Mouse (Mus musculus) kidney, embryonic 15.5 days (tissue): ENCODE measurements around the gene AY358078. TPM values are rescaled to one million over a fixed set of nuclear protein-coding genes. Genes with fewer than 3 reads are reported as not detected.
"Not testable (repeated sequence)": the region's sequence is repeated elsewhere in the genome, so short reads cannot be mapped to it uniquely, and the experiment has no call there.

Experiments used
- ATAC-seq: fragments of 200-750 bp; cut with Nextera tagmentation; replicated peaks from 2 replicates; pipeline ENCODE4 v1.8.0; 2017; ENCODE audit warnings: moderate TSS enrichment; ENCODE audit not compliant: low FRiP score
- H3K27ac ChIP-seq: fragments of 300-500 bp; sonication (generic); 2 replicates; pipeline ENCODE4 v1.5.1; 2015; ENCODE audit warnings: mild to moderate bottlenecking, inconsistent platforms
- H3K27me3 ChIP-seq: fragments of 300-500 bp; sonication (generic); 2 replicates; pipeline ENCODE4 v1.6.1; 2015; ENCODE audit warnings: inconsistent platforms
- H3K36me3 ChIP-seq: fragments of 300-500 bp; sonication (generic); 2 replicates; pipeline ENCODE4 v1.6.1; 2015; ENCODE audit warnings: inconsistent platforms
- H3K4me1 ChIP-seq: fragments of 300-500 bp; sonication (generic); 2 replicates; pipeline ENCODE4 v1.6.1; 2015; ENCODE audit warnings: inconsistent platforms
- H3K4me2 ChIP-seq: fragments of 300-500 bp; sonication (generic); 2 replicates; pipeline ENCODE4 v1.6.1; 2015; ENCODE audit warnings: moderate library complexity, mild to moderate bottlenecking, inconsistent platforms
- H3K4me3 ChIP-seq: fragments of 300-500 bp; sonication (generic); replicated peaks from 2 replicates; pipeline ENCODE4 v1.5.1; 2015; ENCODE audit warnings: mild to moderate bottlenecking, inconsistent platforms
- H3K9ac ChIP-seq: fragments of 300-500 bp; sonication (generic); 2 replicates; pipeline ENCODE4 v1.6.1; 2015; ENCODE audit warnings: mild to moderate bottlenecking, inconsistent platforms
- H3K9me3 ChIP-seq: fragments of 300-500 bp; sonication (generic); replicated peaks from 2 replicates; pipeline ENCODE4 v1.6.1; 2016; ENCODE audit warnings: inconsistent platforms
- WGBS: fragments of 180-500 bp; shearing (Covaris S2); methylation state at CpG from one replicate; pipeline ENCODE4 v1.1.7; 2015; ENCODE audit warnings: mixed read lengths; 5-methylcytosine and 5-hydroxymethylcytosine counted together
- polyA plus RNA-seq: library from polyadenylated mRNA; unstranded; fragments of >200 nt; fragmentation: Nextera tagmentation; extraction: Ambion mirVana; gene quantifications from 2 replicates; pipeline ENCODE4 v1.2.1, GENCODE M21; 2015

Gene AY358078
- polyA plus RNA-seq, 1 experiment from 2014 or later: not detected

DNA sequence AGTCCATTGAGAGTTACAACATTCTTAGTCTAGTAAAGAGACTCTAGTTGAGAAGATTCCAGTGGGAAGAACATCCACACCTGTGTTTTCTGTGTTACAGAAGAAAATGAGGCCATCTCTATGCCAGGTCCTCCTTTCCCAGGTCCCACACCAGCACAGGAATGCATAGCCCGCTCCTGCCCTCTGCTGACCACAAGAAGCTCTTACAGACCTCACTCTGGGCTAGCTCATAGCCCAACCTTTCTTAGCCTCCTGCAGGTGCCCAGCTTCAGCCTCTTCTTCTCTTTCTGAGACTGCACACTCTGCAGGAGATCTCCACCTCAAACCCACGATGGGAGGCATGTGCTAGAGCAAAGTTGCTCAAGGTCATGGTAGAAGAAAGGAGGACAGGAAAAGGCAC, 38.6 kb downstream of the AY358078 start:
- not testable (repeated sequence) for H3K27me3 ChIP-seq, H3K4me1 ChIP-seq, ATAC-seq, H3K9me3 ChIP-seq, H3K27ac ChIP-seq, H3K36me3 ChIP-seq, H3K4me2 ChIP-seq, H3K9ac ChIP-seq, H3K4me3 ChIP-seq
- WGBS: 43% methylated on average over 2 of the region's 2 CpGs

DNA sequence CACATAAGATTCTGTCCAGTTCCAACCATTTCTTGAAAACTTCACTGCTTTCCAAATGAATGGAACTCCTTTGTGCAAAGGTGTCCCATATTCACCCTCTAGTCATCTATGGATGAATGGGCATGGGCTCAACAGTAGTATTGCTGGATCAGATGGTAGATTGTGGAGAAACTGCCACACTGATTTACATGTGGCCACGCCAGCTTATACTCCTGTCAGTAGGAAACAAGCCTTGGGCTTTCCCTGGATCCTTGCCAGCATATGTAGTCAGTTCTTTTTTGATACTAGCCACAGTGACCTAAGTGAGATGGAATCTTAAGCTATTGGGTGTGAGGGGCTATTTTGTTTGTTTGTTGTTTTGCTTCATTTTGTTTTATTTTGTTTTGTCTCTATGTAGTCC, 42.4 kb downstream of the AY358078 start:
- no peaks in the 10 kb centered on the region for H3K4me1 ChIP-seq
- H3K27ac ChIP-seq: no peak overlapping the region
- H3K9ac ChIP-seq: no peak overlapping the region
- no peak for ATAC-seq
- WGBS: 46% methylated on average over 1 of the region's 1 CpGs
- H3K27me3 ChIP-seq: no peaks in the 10 kb centered on the region
- no peak overlapping the region for H3K4me3 ChIP-seq
- H3K9me3 ChIP-seq: no peaks in the 10 kb centered on the region
- no peak overlapping the region for H3K4me2 ChIP-seq
- H3K36me3 ChIP-seq: no peaks in the 10 kb centered on the region

DNA sequence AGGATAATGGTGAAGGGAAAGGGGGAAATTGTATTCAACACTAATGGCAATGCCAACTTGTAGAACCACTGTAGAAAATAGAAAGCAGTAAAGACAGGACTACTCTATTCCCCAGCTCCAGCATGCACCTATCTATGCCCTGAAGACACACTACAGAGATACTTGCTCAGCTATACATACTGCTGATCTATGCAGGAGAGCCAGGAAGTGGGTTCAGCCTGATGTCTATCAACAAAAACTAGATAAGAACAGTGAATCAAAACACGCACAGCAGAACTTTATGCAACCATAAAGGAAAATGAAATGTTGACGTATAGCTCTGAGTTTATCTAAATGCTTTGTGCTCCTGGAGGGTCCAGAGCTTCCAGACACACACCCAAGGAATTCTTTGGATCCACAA, 42.9 kb downstream of the AY358078 start:
- Histone ChIP-seq H3K4me2 (no peak overlapping the region), H3K4me1 (no peaks in the 10 kb centered on the region), H3K4me3 (no peak overlapping the region), H3K36me3 (no peaks in the 10 kb centered on the region), H3K9me3 (no peaks in the 10 kb centered on the region), H3K27ac (no peak overlapping the region), H3K9ac (no peak overlapping the region), H3K27me3 (no peaks in the 10 kb centered on the region)
- 81% methylated on average over 2 of the region's 2 CpGs for WGBS
- ATAC-seq: no peak

DNA sequence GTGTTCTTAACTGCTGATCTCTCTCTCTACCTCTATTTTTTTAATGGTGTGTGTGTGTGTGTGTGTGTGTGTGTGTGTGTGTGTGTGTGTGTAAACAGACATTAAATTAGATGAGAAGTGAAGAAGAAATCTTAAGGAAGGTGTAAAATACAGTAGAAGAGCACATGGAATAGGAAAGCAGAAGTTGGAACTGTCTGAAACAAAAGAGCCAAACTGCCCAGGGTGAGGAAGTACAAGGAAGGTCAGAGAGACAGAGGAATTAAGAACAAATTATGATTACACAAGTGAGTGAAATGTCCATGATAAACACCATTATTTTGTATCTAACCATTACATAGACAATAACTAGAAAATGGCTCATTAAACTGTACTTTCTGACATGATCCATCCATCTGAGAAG, 44.0 kb downstream of the AY358078 start:
- no peaks in the 10 kb centered on the region for H3K9me3 ChIP-seq
- no peaks in the 10 kb centered on the region for H3K27me3 ChIP-seq
- H3K36me3 ChIP-seq: no peaks in the 10 kb centered on the region
- no peak overlapping the region for H3K4me3 ChIP-seq
- no peaks in the 10 kb centered on the region for H3K4me1 ChIP-seq
- H3K4me2 ChIP-seq: no peak overlapping the region
- ATAC-seq: no peak
- H3K27ac ChIP-seq: no peak overlapping the region
- H3K9ac ChIP-seq: no peak overlapping the region

DNA sequence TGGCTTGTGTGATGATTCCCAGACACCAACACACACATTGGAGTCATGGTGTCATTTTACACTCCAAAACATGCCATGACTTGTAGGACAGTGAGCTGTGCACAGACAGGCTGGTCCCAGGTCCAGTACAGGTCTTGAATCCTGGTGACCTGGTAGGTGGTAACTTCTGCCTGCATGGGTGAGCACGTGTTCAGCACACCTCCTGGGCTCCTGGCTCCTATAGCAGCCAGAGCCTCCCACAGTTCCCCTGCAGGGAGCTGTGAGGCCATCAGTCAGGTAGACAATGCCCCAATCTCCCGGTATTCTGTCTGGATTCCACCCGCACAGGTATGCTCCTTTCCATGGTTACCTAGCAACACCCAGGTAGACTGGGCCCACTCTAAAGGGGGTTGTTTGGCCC, 46.7 kb downstream of the AY358078 start:
- H3K27ac ChIP-seq: no peak overlapping the region
- H3K36me3 ChIP-seq: no peaks in the 10 kb centered on the region
- H3K9me3 ChIP-seq: no peaks in the 10 kb centered on the region
- 69% methylated on average over 3 of the region's 3 CpGs for WGBS
- ATAC-seq: no peak
- no peak overlapping the region for H3K4me2 ChIP-seq
- no peaks in the 10 kb centered on the region for H3K4me1 ChIP-seq
- no peak overlapping the region for H3K4me3 ChIP-seq
- H3K27me3 ChIP-seq: no peaks in the 10 kb centered on the region
- no peak overlapping the region for H3K9ac ChIP-seq

DNA sequence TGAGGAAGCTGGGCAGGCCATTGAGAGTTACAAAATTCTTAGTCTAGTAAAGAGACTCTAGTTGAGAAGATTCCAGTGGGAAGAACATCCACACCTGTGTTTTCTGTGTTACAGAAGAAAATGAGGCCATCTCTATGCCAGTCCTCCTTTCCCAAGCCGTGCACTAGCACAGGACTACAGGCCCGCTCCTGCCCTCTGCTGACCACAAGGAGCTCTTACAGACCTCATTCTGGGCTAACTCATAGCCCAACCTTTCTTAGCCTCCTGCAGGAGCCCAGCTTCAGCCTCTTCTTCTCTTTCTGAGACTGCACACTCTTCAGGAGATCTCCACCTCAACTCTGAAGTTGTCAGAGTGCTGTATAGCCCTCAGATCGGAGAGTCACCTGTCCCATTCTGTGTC, 51.2 kb downstream of the AY358078 start:
- H3K27me3 ChIP-seq, H3K4me2 ChIP-seq, H3K4me3 ChIP-seq, H3K9me3 ChIP-seq, H3K4me1 ChIP-seq, ATAC-seq, H3K27ac ChIP-seq, H3K9ac ChIP-seq, H3K36me3 ChIP-seq: not testable (repeated sequence)
- WGBS: 46% methylated on average over 3 of the region's 3 CpGs

DNA sequence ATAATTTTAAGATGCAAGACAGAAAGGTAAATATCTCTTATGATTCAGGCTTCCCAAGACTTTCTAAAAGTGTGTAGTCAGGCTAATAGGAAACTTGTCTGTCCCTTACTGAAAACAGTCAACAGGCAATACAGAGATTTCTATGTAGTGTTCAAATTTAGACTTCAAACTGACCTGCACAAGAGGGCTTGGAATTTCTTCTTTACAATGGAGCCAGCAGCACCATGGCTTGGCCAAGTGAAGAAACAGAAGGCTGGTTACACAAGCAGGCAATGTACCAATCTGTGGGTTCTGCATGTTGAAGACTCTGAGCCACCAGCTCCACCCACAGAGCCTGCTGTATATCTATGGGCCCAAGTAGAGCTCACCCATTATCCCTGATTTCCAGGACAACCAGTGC, 53.6 kb downstream of the AY358078 start, which contains the start of gene Ear6:
Gene Ear6 (plus strand): TSS at position 301 of the 400 bp plus-strand sequence.
- Histone ChIP-seq H3K4me2 (no peak within 1 kb of the TSS), H3K4me1 (no peaks in the 10 kb centered on the region), H3K9ac (no peak within 1 kb of the TSS), H3K27me3 (no peaks in the 10 kb centered on the region), H3K36me3 (no peaks in the 10 kb centered on the region), H3K4me3 (no peak within 1 kb of the TSS), H3K9me3 (no peaks in the 10 kb centered on the region), H3K27ac (no peak within 1 kb of the TSS)
- ATAC-seq: no peak

DNA sequence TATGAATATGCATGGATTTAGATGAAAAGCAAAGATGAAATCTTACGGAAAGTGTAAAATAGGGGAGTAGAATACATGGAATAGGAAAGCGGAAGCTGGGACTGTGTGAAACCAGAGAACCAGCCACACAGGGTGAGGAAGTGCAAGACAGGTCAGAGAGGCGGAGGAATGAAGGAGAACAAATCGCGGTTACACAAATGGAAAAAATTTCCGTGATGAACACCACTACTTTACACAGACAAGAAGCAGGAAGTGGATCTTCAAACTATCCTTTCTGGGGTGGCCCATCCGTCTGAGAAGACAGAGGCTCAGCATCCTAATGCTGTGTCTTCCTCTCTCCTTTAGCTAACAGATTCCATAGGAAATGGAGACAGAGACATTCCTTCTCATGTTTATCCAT, 55.4 kb downstream of the AY358078 start:
- not testable (repeated sequence) for H3K27me3 ChIP-seq, H3K4me1 ChIP-seq, ATAC-seq, H3K4me3 ChIP-seq, H3K27ac ChIP-seq, H3K4me2 ChIP-seq, H3K36me3 ChIP-seq, H3K9me3 ChIP-seq, H3K9ac ChIP-seq
- WGBS: 75% methylated on average over 7 of the region's 7 CpGs

DNA sequence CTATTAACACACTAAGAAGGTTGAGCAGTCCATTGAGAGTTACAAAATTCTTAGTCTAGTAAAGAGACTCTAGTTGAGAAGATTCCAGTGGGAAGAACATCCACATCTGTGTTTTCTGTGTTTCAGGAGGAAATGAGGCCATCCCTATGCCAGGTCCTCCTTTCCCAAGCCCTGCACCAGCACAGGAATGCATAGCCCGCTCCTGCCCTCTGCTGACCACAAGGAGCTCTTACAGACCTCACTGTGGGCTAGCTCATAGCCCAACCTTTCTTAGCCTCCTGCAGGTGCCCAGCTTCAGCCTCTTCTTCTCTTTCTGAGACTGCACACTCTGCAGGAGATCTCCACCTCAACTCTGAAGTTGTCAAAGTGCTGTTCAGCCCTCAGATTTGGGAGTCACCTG, 63.8 kb downstream of the AY358078 start:
- not testable (repeated sequence) for H3K4me1 ChIP-seq, H3K36me3 ChIP-seq, ATAC-seq, H3K4me3 ChIP-seq, H3K27ac ChIP-seq, H3K9me3 ChIP-seq, H3K9ac ChIP-seq, H3K27me3 ChIP-seq, H3K4me2 ChIP-seq
- 17% methylated on average over 1 of the region's 1 CpGs for WGBS

DNA sequence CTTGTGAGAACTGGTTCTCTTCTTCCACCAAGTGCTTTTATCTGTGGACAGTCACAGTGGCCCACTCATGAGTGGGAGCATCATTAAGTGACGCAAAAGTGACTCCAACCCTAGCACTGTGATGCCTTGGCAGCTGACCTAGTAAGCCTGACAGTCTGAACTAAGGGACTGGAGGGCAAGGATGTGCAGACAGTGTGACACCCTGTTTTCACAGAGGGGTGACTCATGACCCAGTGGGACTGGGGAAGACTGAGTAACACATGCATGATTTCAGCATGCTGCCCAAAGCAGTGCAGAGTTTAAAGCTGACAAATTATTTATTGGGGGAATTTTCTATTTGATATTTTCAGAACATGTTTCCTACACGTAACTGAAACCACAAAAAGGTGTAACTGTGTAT, 70.9 kb downstream of the AY358078 start:
- ATAC-seq: no peak
- 75% methylated on average over 2 of the region's 2 CpGs for WGBS
- Histone ChIP-seq H3K4me1 (no peaks in the 10 kb centered on the region), H3K4me2 (no peak overlapping the region), H3K27ac (no peak overlapping the region), H3K4me3 (no peak overlapping the region), H3K9ac (no peak overlapping the region), H3K27me3 (no peaks in the 10 kb centered on the region), H3K36me3 (no peaks in the 10 kb centered on the region), H3K9me3 (no peaks in the 10 kb centered on the region)

DNA sequence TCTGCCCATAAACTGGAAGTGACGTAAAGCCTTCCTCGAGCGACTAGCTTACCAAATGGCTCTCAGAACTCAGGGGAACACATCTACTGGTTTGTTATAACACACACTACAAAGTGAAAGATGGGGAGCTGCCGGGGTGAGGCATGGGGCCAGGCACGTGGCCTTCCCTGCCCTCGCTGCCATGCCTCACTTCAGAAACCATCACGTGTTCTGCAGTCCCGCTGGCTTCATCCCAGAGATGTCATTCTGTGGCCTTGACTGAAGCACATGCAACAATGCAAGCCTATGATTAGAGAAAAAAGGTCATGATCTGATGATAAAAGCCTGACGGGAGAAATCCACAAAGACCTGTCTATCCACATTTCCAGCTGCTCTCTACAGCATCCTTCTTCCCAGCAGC, 71.9 kb downstream of the AY358078 start:
- 67% methylated on average over 9 of the region's 9 CpGs for WGBS
- Histone ChIP-seq H3K9me3 (no peaks in the 10 kb centered on the region), H3K4me1 (no peaks in the 10 kb centered on the region), H3K4me3 (no peak overlapping the region), H3K4me2 (no peak overlapping the region), H3K9ac (no peak overlapping the region), H3K27me3 (no peaks in the 10 kb centered on the region), H3K27ac (no peak overlapping the region), H3K36me3 (no peaks in the 10 kb centered on the region)
- no peak for ATAC-seq
